8 mouse cellular contexts compared by ENCODE assay signal in genomic region chr12:16870405-16871068, GRCm38 (mm10). TPM values are rescaled to one million over a fixed set of nuclear protein-coding genes. Genes with fewer than 3 reads are reported as not detected.
A peak's percentile ranks its signal among the peaks of the same experiment; 100 is the strongest.
DNase-seq lines count a peak whose midpoint lies in the region; ATAC-seq lines count a peak whose summit lies in the region.

No protein-coding gene starts in this region.

- no peak overlapping the region; the same call in 1 of the 2 replicates for H3K4me2 ChIP-seq in limb, embryonic 12.5 days
- H3K4me2 ChIP-seq in midbrain, embryonic 16.5 days (ENCODE audit: low read length), result no peak overlapping the region

- ATAC-seq in limb, embryonic 12.5 days (ENCODE audit: insufficient number of reproducible peaks, insufficient read depth, low FRiP score, low TSS enrichment, low read depth), result peak; percentile 89
- ATAC-seq in midbrain, embryonic 16.5 days, result peak; percentile 54; the same call in 1 of the 2 replicates
- no peak for ATAC-seq in inflammation-experienced regulatory T-cells, adult 6 months

- H3K27me3 ChIP-seq in limb, embryonic 12.5 days, result no peaks in the 10 kb centered on the region
- H3K27me3 ChIP-seq in midbrain, embryonic 16.5 days (ENCODE audit: control insufficient read depth, insufficient read depth, low read depth, low read length), result no peaks in the 10 kb centered on the region

- H3K36me3 ChIP-seq in limb, embryonic 12.5 days, result no peaks in the 10 kb centered on the region
- no peaks in the 10 kb centered on the region for H3K36me3 ChIP-seq in midbrain, embryonic 16.5 days (ENCODE audit: control insufficient read depth, insufficient read depth, low read length)

- no peak overlapping the region for H3K4me3 ChIP-seq in limb, embryonic 12.5 days (replicated peaks)
- no peak overlapping the region for H3K4me3 ChIP-seq in midbrain, embryonic 16.5 days (ENCODE audit: low read depth, low read length)

- no peak overlapping the region for H3K9ac ChIP-seq in limb, embryonic 12.5 days (replicated peaks)
- no peak overlapping the region for H3K9ac ChIP-seq in midbrain, embryonic 16.5 days (ENCODE audit: low read depth, low read length)

- H3K27ac ChIP-seq in limb, embryonic 12.5 days, result peak overlapping the region; percentile 94
- H3K27ac ChIP-seq in midbrain, embryonic 16.5 days (ENCODE audit: low read length), result no peak overlapping the region

- DNase-seq in A20 (ENCODE audit: low read depth, low spot score) (peak; percentile 89), MN1 (ENCODE audit: low spot score) (no peak)
- DNase-seq in adrenal gland, postnatal 10 days, result peak; percentile 83
- DNase-seq in fibroblast of lung, adult 2 months (ENCODE audit: low read depth), result peak; percentile 69
- peak; percentile 88 for DNase-seq in heart, postnatal 4 days

- WGBS in limb, embryonic 12.5 days, result 36% methylated on average over 8 of the region's 8 CpGs
- 49% methylated on average over 8 of the region's 8 CpGs for WGBS in midbrain, embryonic 16.5 days

- peaks cover 32% of the 10 kb centered on the region for H3K4me1 ChIP-seq in limb, embryonic 12.5 days (replicated peaks)
- peaks cover 3% of the 10 kb centered on the region; the same call in 1 of the 2 replicates for H3K4me1 ChIP-seq in midbrain, embryonic 16.5 days (ENCODE audit: control insufficient read depth, insufficient read depth, low read length)

- H3K9me3 ChIP-seq in limb, embryonic 12.5 days, result 0 out of 2 replicates have a peak, but pooled peaks cover 3% of the 10 kb centered on the region
- H3K9me3 ChIP-seq in midbrain, embryonic 16.5 days (replicated peaks; ENCODE audit: control insufficient read depth, low read length, poor library complexity, severe bottlenecking), result no peaks in the 10 kb centered on the region

RNA-seq across cellular contexts. Expression of gene Rock2, which starts 24.2 kb away (rescaled TPM):
- 10 to 100 TPM; 49.0 to 67.2 TPM for total RNA-seq in adrenal gland, postnatal 10 days (2021)
- total RNA-seq in heart, postnatal 4 days (2021), result 10 to 100 TPM; 93.4 to 98.4 TPM
- polyA plus RNA-seq in limb, embryonic 12.5 days (2016; fragmentation: Nextera tagmentation; extraction: Ambion mirVana), result 16.5 and 18.4 TPM in 2 replicates
- polyA plus RNA-seq in midbrain, embryonic 16.5 days (2015; fragmentation: Nextera tagmentation; extraction: Ambion mirVana), result 12.5 and 14.5 TPM in 2 replicates
- 10 to 100 TPM; 12.8 to 16.2 (median 15.6) TPM for polyA plus RNA-seq in inflammation-experienced regulatory T-cells, adult 6 months (2017; shearing (Covaris generic))

RNA-seq across cellular contexts. Expression of gene E2f6, which starts 59.8 kb away (rescaled TPM):
- 10 to 100 TPM; 27.5 to 43.8 TPM for total RNA-seq in adrenal gland, postnatal 10 days (2021)
- total RNA-seq in heart, postnatal 4 days (2021), result 10 to 100 TPM; 51.1 to 53.6 TPM
- 75.8 and 76.6 TPM in 2 replicates for polyA plus RNA-seq in limb, embryonic 12.5 days (2016; fragmentation: Nextera tagmentation; extraction: Ambion mirVana)
- polyA plus RNA-seq in midbrain, embryonic 16.5 days (2015; fragmentation: Nextera tagmentation; extraction: Ambion mirVana), result 23.7 and 26.8 TPM in 2 replicates
- 1 to 10 TPM; 3.0 to 5.1 (median 5.0) TPM for polyA plus RNA-seq in inflammation-experienced regulatory T-cells, adult 6 months (2017; shearing (Covaris generic))
